In genomic region chr6:134614723-134615648, GRCm38 (mm10) we compare ENCODE assay signal across 8 mouse cellular contexts. TPM values are rescaled to one million over a fixed set of nuclear protein-coding genes. Genes with fewer than 3 reads are reported as not detected.
DNase-seq lines count a peak whose midpoint lies in the region; ATAC-seq and TF ChIP-seq lines count a peak whose summit lies in the region.

No protein-coding gene starts in this region.

- peak; percentile 87 to 96 (median 93) for TF ChIP-seq CTCF in MEL (IDR thresholded peaks at IDR 0.05 in 2 of 3, conservative IDR thresholded peaks at IDR 0.05 in 1 of 3; ENCODE audit: control insufficient read depth in 1 of 3, insufficient read depth in 1 of 3, low read depth in 2 of 3, low read length in 3 of 3, poor library complexity in 1 of 3, severe bottlenecking in 1 of 3)
- peak; percentile 99 for TF ChIP-seq CTCF in cerebellum, adult 2 months (IDR thresholded peaks at IDR 0.05; ENCODE audit: borderline replicate concordance, insufficient read depth, low read depth, low read length)
- TF ChIP-seq CTCF in lung, adult 2 months (IDR thresholded peaks at IDR 0.05; ENCODE audit: insufficient read depth, low read length), result peak; percentile 99

- TF ChIP-seq EP300 in MEL (IDR thresholded peaks at IDR 0.05; ENCODE audit: low read depth in 1 of 2, low read length in 2 of 2), result peak; percentile 70 to 76; a peak in 2 of 4 replicates

- TF ChIP-seq POLR2A in MEL (IDR thresholded peaks at IDR 0.05; ENCODE audit: control insufficient read depth in 1 of 2, insufficient read depth in 1 of 2, low read depth in 1 of 2, low read length in 2 of 2, poor library complexity in 1 of 2), result no peak
- no peak for TF ChIP-seq POLR2A in cerebellum, adult 2 months (IDR thresholded peaks at IDR 0.05; ENCODE audit: borderline replicate concordance, insufficient read depth, low read length)
- TF ChIP-seq POLR2A in lung, adult 2 months (IDR thresholded peaks at IDR 0.05; ENCODE audit: borderline replicate concordance, extremely low read depth, low read depth, low read length), result no peak

- peak overlapping the region; percentile 65 for H3K27ac ChIP-seq in MEL (ENCODE audit: control insufficient read depth, low read depth, low read length)
- H3K27ac ChIP-seq in cerebellum, adult 2 months (ENCODE audit: insufficient read depth, low read length), result no peak overlapping the region
- no peak overlapping the region for H3K27ac ChIP-seq in forebrain, embryonic 16.5 days (ENCODE audit: low read length)
- no peak overlapping the region for H3K27ac ChIP-seq in neural tube, embryonic 15.5 days (replicated peaks)

- peak; percentile 77 for ATAC-seq in forebrain, embryonic 16.5 days
- ATAC-seq in neural tube, embryonic 15.5 days (ENCODE audit: low FRiP score), result peak; percentile 58

- H3K36me3 ChIP-seq in MEL (ENCODE audit: control insufficient read depth in 1 of 2, insufficient read depth in 2 of 2, low read length in 2 of 2), result peaks cover 0 to 3% of the 10 kb centered on the region in 2 experiments; a peak in 2 of 4 replicates
- H3K36me3 ChIP-seq in forebrain, embryonic 16.5 days (ENCODE audit: control insufficient read depth, insufficient read depth), result no peaks in the 10 kb centered on the region
- no peaks in the 10 kb centered on the region for H3K36me3 ChIP-seq in neural tube, embryonic 15.5 days

- peak overlapping the region; percentile 46 to 74 for H3K4me3 ChIP-seq in MEL (ENCODE audit: control insufficient read depth in 1 of 2, insufficient read depth in 1 of 2, low read depth in 2 of 2, low read length in 2 of 2)
- no peak overlapping the region for H3K4me3 ChIP-seq in cerebellum, adult 2 months (replicated peaks; ENCODE audit: insufficient read depth, low read depth, low read length)
- H3K4me3 ChIP-seq in forebrain, embryonic 16.5 days (replicated peaks; ENCODE audit: low read length), result no peak overlapping the region
- H3K4me3 ChIP-seq in lung, adult 2 months (replicated peaks; ENCODE audit: extremely low read depth, low read depth, low read length), result peak overlapping the region; percentile 4
- H3K4me3 ChIP-seq in neural tube, embryonic 15.5 days (replicated peaks), result no peak overlapping the region

- WGBS in cerebellum, adult 2 months, result 25% methylated on average over 16 of the region's 16 CpGs
- 21% methylated on average over 16 of the region's 16 CpGs for WGBS in forebrain, embryonic 16.5 days
- WGBS in lung, adult 2 months, result 5% methylated on average over 16 of the region's 16 CpGs
- WGBS in neural tube, embryonic 15.5 days, result 20% methylated on average over 16 of the region's 16 CpGs

- H3K27me3 ChIP-seq in MEL (ENCODE audit: control insufficient read depth in 1 of 2, insufficient read depth in 2 of 2, low read length in 2 of 2), result no peaks in the 10 kb centered on the region; a peak in 1 of 4 replicates
- H3K27me3 ChIP-seq in cerebellum, adult 2 months (ENCODE audit: control insufficient read depth, insufficient read depth, low read length), result no peaks in the 10 kb centered on the region
- H3K27me3 ChIP-seq in forebrain, embryonic 16.5 days (replicated peaks; ENCODE audit: control insufficient read depth, insufficient read depth, low read length), result no peaks in the 10 kb centered on the region
- no peaks in the 10 kb centered on the region for H3K27me3 ChIP-seq in neural tube, embryonic 15.5 days (replicated peaks)

- H3K4me1 ChIP-seq in MEL (ENCODE audit: control insufficient read depth in 1 of 2, insufficient read depth in 2 of 2, low read length in 2 of 2), result peaks cover 0 to 10% of the 10 kb centered on the region in 2 experiments; a peak in 2 of 4 replicates
- H3K4me1 ChIP-seq in cerebellum, adult 2 months (ENCODE audit: control insufficient read depth, insufficient read depth, low read length), result no peaks in the 10 kb centered on the region
- no peaks in the 10 kb centered on the region for H3K4me1 ChIP-seq in forebrain, embryonic 16.5 days (replicated peaks; ENCODE audit: control insufficient read depth, insufficient read depth, low read length)
- H3K4me1 ChIP-seq in lung, adult 2 months (ENCODE audit: control insufficient read depth, insufficient read depth, low read length), result peaks cover 2% of the 10 kb centered on the region; the same call in 1 of the 2 replicates
- H3K4me1 ChIP-seq in neural tube, embryonic 15.5 days, result 0 out of 2 replicates have a peak, but pooled peaks cover 2% of the 10 kb centered on the region

- no peaks in the 10 kb centered on the region for H3K79me2 ChIP-seq in MEL (ENCODE audit: control insufficient read depth, insufficient read depth, low read length, poor library complexity)

- H3K9me3 ChIP-seq in MEL (replicated peaks; ENCODE audit: insufficient read depth, low read length), result no peaks in the 10 kb centered on the region
- no peaks in the 10 kb centered on the region for H3K9me3 ChIP-seq in forebrain, embryonic 16.5 days (ENCODE audit: control insufficient read depth, low read length)
- H3K9me3 ChIP-seq in neural tube, embryonic 15.5 days (replicated peaks), result no peaks in the 10 kb centered on the region

- H3K4me2 ChIP-seq in forebrain, embryonic 16.5 days (ENCODE audit: low read length), result no peak overlapping the region; the same call in 1 of the 2 replicates
- H3K4me2 ChIP-seq in neural tube, embryonic 15.5 days, result peak overlapping the region; percentile 30

- peak; percentile 95 for DNase-seq in MEL (ENCODE audit: low read depth, low spot score)
- DNase-seq in cerebellum, adult 2 months, result peak; percentile 84 to 89
- DNase-seq in heart, postnatal 36 days, result peak; percentile 87 to 91
- peak; percentile 74 to 92 for DNase-seq in layer of hippocampus, adult 18-20 months (ENCODE audit: low spot score in 2 of 2)
- DNase-seq in lung, adult 2 months, result peak; percentile 88
- peak; percentile 92 for DNase-seq in testis, postnatal 10 days (ENCODE audit: low spot score)

- intact Hi-C loops in heart, postnatal 36 days (cut with DNase I), result loop anchor here (1.0 to 10.0 kb wide), 4 partner anchors 26 to 650 kb away; no protein-coding TSS in a partner anchor

- peak overlapping the region; percentile 60 for H3K9ac ChIP-seq in MEL (ENCODE audit: control insufficient read depth, low read depth, low read length, poor library complexity, severe bottlenecking)
- H3K9ac ChIP-seq in forebrain, embryonic 16.5 days (replicated peaks; ENCODE audit: low read depth, low read length), result no peak overlapping the region
- H3K9ac ChIP-seq in neural tube, embryonic 15.5 days (replicated peaks), result no peak overlapping the region

- peak; percentile 87 for TF ChIP-seq RAD21 in MEL (IDR thresholded peaks at IDR 0.05; ENCODE audit: low read depth, low read length)

TF ChIP-seq in MEL, 35 proteins besides CTCF, POLR2A, EP300 and RAD21 (continues in another document):
- TF ChIP-seq ZKSCAN1 (IDR thresholded peaks at IDR 0.05; ENCODE audit: low read depth, low read length), result no peak
- TF ChIP-seq USF1 (IDR thresholded peaks at IDR 0.05; ENCODE audit: low read depth, low read length), result peak; percentile 84
- TF ChIP-seq BHLHE40 (IDR thresholded peaks at IDR 0.05; ENCODE audit: borderline replicate concordance, low read depth, low read length), result peak; percentile 75
- peak; percentile 57 for TF ChIP-seq TAL1 (IDR thresholded peaks at IDR 0.05; ENCODE audit: low read length)
- TF ChIP-seq E2F4 (IDR thresholded peaks at IDR 0.05; ENCODE audit: borderline replicate concordance, low read depth, low read length), result no peak
- no peak; the same call in none of the 2 replicates for TF ChIP-seq MAX (IDR thresholded peaks at IDR 0.05; ENCODE audit: low read length)
- no peak for TF ChIP-seq ELF1 (IDR thresholded peaks at IDR 0.05; ENCODE audit: low read depth, low read length)
- peak; percentile 89 for TF ChIP-seq MXI1 (IDR thresholded peaks at IDR 0.05; ENCODE audit: low read depth, low read length)
- peak; percentile 89 for TF ChIP-seq GATA1 (IDR thresholded peaks at IDR 0.05; ENCODE audit: low read depth, low read length)
- peak; percentile 79; the same call in 1 of the 2 replicates for TF ChIP-seq MYC (IDR thresholded peaks at IDR 0.05; ENCODE audit: low read depth, low read length)
- TF ChIP-seq KAT2A (conservative IDR thresholded peaks at IDR 0.05; ENCODE audit: low read depth, low read length), result no peak
- no peak for TF ChIP-seq USF2 (IDR thresholded peaks at IDR 0.05; ENCODE audit: borderline replicate concordance in 1 of 2, insufficient read depth in 1 of 2, low read depth in 1 of 2, low read length in 2 of 2)

RNA-seq across cellular contexts. Expression of gene Mansc1, which starts 17.3 kb away (rescaled TPM):
- total RNA-seq in MEL (2012; rRNA removed), result not detected in 2 replicates
- polyA plus RNA-seq in MEL (2012; ENCODE audit: insufficient read depth in 1 of 2, insufficient read length in 2 of 2, low read depth in 1 of 2, low replicate concordance in 2 of 2, missing spikeins in 1 of 2), result not detected
- 8.5 and 9.1 TPM in 2 replicates for polyA plus RNA-seq in cerebellum, adult 2 months (2012; rRNA removed)
- polyA plus RNA-seq in forebrain, embryonic 16.5 days (2015; fragmentation: Nextera tagmentation; extraction: Ambion mirVana), result 0.90 and 1.6 TPM in 2 replicates
- total RNA-seq in heart, postnatal 36 days (2021), result 1 to 10 TPM; 4.6 to 5.1 TPM
- 1 to 10 TPM; 8.2 to 8.8 TPM for total RNA-seq in layer of hippocampus, adult 18-20 months (2021)
- polyA plus RNA-seq in lung, adult 2 months (2012; rRNA removed), result 9.5 and 11.8 TPM in 2 replicates
- 0.99 and 2.0 TPM in 2 replicates for polyA plus RNA-seq in neural tube, embryonic 15.5 days (2015; fragmentation: Nextera tagmentation; extraction: Ambion mirVana)

RNA-seq across cellular contexts. Expression of gene Borcs5, which starts 24.3 kb away (rescaled TPM):
- total RNA-seq in MEL (2012; rRNA removed), result 7.7 and 8.7 TPM in 2 replicates
- polyA plus RNA-seq in MEL (2012; ENCODE audit: insufficient read depth in 1 of 2, insufficient read length in 2 of 2, low read depth in 1 of 2, low replicate concordance in 2 of 2, missing spikeins in 1 of 2), result 10 to 100 TPM in 1 of 2 experiments, not detected in 1; 13.0 TPM
- polyA plus RNA-seq in cerebellum, adult 2 months (2012; rRNA removed), result 38.1 and 39.9 TPM in 2 replicates
- polyA plus RNA-seq in forebrain, embryonic 16.5 days (2015; fragmentation: Nextera tagmentation; extraction: Ambion mirVana), result 43.8 and 47.4 TPM in 2 replicates
- 10 to 100 TPM in 1 of 2 experiments, 1 to 10 TPM in 1; 9.9 to 10.2 TPM for total RNA-seq in heart, postnatal 36 days (2021)
- total RNA-seq in layer of hippocampus, adult 18-20 months (2021), result 10 to 100 TPM; 38.1 to 43.7 TPM
- polyA plus RNA-seq in lung, adult 2 months (2012; rRNA removed), result 11.1 and 11.5 TPM in 2 replicates
- 36.1 and 44.3 TPM in 2 replicates for polyA plus RNA-seq in neural tube, embryonic 15.5 days (2015; fragmentation: Nextera tagmentation; extraction: Ambion mirVana)

RNA-seq across cellular contexts. Expression of gene Lrp6, which starts 48.2 kb away (rescaled TPM):
- total RNA-seq in MEL (2012; rRNA removed), result 13.1 and 13.4 TPM in 2 replicates
- 10 to 100 TPM; 17.2 to 25.7 TPM for polyA plus RNA-seq in MEL (2012; ENCODE audit: insufficient read depth in 1 of 2, insufficient read length in 2 of 2, low read depth in 1 of 2, low replicate concordance in 2 of 2, missing spikeins in 1 of 2)
- polyA plus RNA-seq in cerebellum, adult 2 months (2012; rRNA removed), result 26.1 and 28.0 TPM in 2 replicates
- polyA plus RNA-seq in forebrain, embryonic 16.5 days (2015; fragmentation: Nextera tagmentation; extraction: Ambion mirVana), result 20.0 and 24.9 TPM in 2 replicates
- total RNA-seq in heart, postnatal 36 days (2021), result 10 to 100 TPM; 52.1 to 57.6 TPM
- total RNA-seq in layer of hippocampus, adult 18-20 months (2021), result 10 to 100 TPM; 48.8 to 52.6 TPM
- polyA plus RNA-seq in lung, adult 2 months (2012; rRNA removed), result 30.8 and 38.3 TPM in 2 replicates
- 14.6 and 17.9 TPM in 2 replicates for polyA plus RNA-seq in neural tube, embryonic 15.5 days (2015; fragmentation: Nextera tagmentation; extraction: Ambion mirVana)

Comparison
In these comparisons a context has a peak if more than half of its experiments do, and no peak if none do; other contexts are left out.
1. H3K4me3 ChIP-seq: peak in MEL (2 of 2) and lung, adult 2 months (single experiment); none in cerebellum, adult 2 months (single experiment), forebrain, embryonic 16.5 days (single experiment) and neural tube, embryonic 15.5 days (single experiment).
2. Peak in every context shown above with its lines, with median percentiles within 50 percentile points of each other: DNase-seq and CTCF ChIP-seq.